Mouse (Mus musculus) kidney, adult 2 months (tissue): ENCODE measurements around the gene Ypel2.

ENCODE experiments used
- CTCF ChIP-seq: fragments of 200-500 bp; conservative IDR thresholded peaks from 2 replicates; pipeline ENCODE4 v1.5.1; 2011; ENCODE audit warnings: low read depth, mild to moderate bottlenecking, control low read depth, low read length, moderate library complexity, mixed read lengths; ENCODE audit not compliant: insufficient read depth, insufficient read length
- POLR2A ChIP-seq: fragments of 200-500 bp; IDR thresholded peaks from one replicate; pipeline ENCODE4 v1.6.1; 2011; ENCODE audit warnings: low read depth, low read length, control low read depth

GRCm38 (mm10) chr11:86949951-86950441 lies 43.5 kb downstream of the Ypel2 start:
- no peak for TF ChIP-seq CTCF
- TF ChIP-seq POLR2A: no peak
